Mouse (Mus musculus): ENCODE measurements around the gene Il34. TPM values are rescaled to one million over a fixed set of nuclear protein-coding genes. Genes with fewer than 3 reads are reported as not detected.

Gene Il34
- polyA plus RNA-seq, 1 experiment from 2014 or later, result 0.31 TPM

GRCm38 (mm10) chr8:110842012-110842574 lies 36.4 kb upstream of the Il34 start:
- H3K9ac ChIP-seq (ENCODE audit: low read depth, low read length), result no peak overlapping the region
- no peaks in the 10 kb centered on the region for H3K9me3 ChIP-seq (replicated peaks; ENCODE audit: control insufficient read depth, low read length)
- no peak overlapping the region for H3K4me3 ChIP-seq (ENCODE audit: low read depth, low read length)
- H3K4me2 ChIP-seq (ENCODE audit: low read depth, low read length), result no peak overlapping the region
- no peak for ATAC-seq (ENCODE audit: low read depth)
- 82% methylated on average over 3 of the region's 3 CpGs for WGBS (ENCODE audit: insufficient replicate concordance)
- peaks cover 57% of the 10 kb centered on the region for H3K36me3 ChIP-seq (ENCODE audit: control insufficient read depth, insufficient read depth)
- no peak overlapping the region for H3K27ac ChIP-seq (ENCODE audit: low read length)
- no peaks in the 10 kb centered on the region for H3K27me3 ChIP-seq (ENCODE audit: control insufficient read depth, insufficient read depth, low read depth, low read length)
- H3K4me1 ChIP-seq (ENCODE audit: control insufficient read depth, low read depth, low read length), result peaks cover 9% of the 10 kb centered on the region

DNA sequence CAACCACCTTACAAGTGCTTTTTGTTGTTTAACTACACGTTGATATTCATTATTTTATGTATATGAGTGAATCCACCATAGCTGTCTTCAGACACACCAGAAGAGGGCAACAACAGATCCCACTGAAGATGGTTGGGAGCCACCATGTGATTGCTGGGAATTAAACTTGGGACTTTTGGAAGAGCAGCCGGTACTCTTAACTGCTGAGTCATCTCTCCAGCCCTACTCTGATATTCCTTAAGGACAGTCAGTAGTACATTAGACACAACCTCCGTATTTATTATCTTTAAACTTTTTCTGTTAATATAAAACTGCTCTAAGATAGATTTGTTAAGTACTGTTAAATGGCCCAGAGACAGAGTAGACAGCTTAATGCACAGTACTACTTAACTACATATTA lies 26.2 kb upstream of the Il34 start:
- Histone ChIP-seq H3K27ac (ENCODE audit: low read length) (no peak overlapping the region), H3K4me2 (ENCODE audit: low read depth, low read length) (no peak overlapping the region), H3K4me1 (ENCODE audit: control insufficient read depth, low read depth, low read length) (no peaks in the 10 kb centered on the region), H3K9me3 (replicated peaks; ENCODE audit: control insufficient read depth, low read length) (no peaks in the 10 kb centered on the region), H3K4me3 (ENCODE audit: low read depth, low read length) (no peak overlapping the region), H3K36me3 (ENCODE audit: control insufficient read depth, insufficient read depth) (peaks cover 77% of the 10 kb centered on the region), H3K27me3 (ENCODE audit: control insufficient read depth, insufficient read depth, low read depth, low read length) (no peaks in the 10 kb centered on the region), H3K9ac (ENCODE audit: low read depth, low read length) (no peak overlapping the region)
- WGBS (ENCODE audit: insufficient replicate concordance), result 74% methylated on average over 3 of the region's 3 CpGs
- no peak for ATAC-seq (ENCODE audit: low read depth)

- 77% methylated on average over 3 of the region's 3 CpGs for WGBS (ENCODE audit: insufficient replicate concordance)
- Histone ChIP-seq H3K36me3 (ENCODE audit: control insufficient read depth, insufficient read depth) (peaks cover 80% of the 10 kb centered on the region), H3K9me3 (replicated peaks; ENCODE audit: control insufficient read depth, low read length) (no peaks in the 10 kb centered on the region), H3K4me1 (ENCODE audit: control insufficient read depth, low read depth, low read length) (no peaks in the 10 kb centered on the region), H3K9ac (ENCODE audit: low read depth, low read length) (no peak overlapping the region), H3K27ac (ENCODE audit: low read length) (no peak overlapping the region), H3K4me2 (ENCODE audit: low read depth, low read length) (no peak overlapping the region), H3K27me3 (ENCODE audit: control insufficient read depth, insufficient read depth, low read depth, low read length) (no peaks in the 10 kb centered on the region), H3K4me3 (ENCODE audit: low read depth, low read length) (no peak overlapping the region)
- no peak for ATAC-seq (ENCODE audit: low read depth)
Measured at GRCm38 (mm10) chr8:110828511-110828910, 22.8 kb upstream of the Il34 start.

GRCm38 (mm10) chr8:110824861-110825260 lies 19.1 kb upstream of the Il34 start:
- ATAC-seq (ENCODE audit: low read depth), result no peak
- peaks cover 84% of the 10 kb centered on the region for H3K36me3 ChIP-seq (ENCODE audit: control insufficient read depth, insufficient read depth)
- no peaks in the 10 kb centered on the region for H3K4me1 ChIP-seq (ENCODE audit: control insufficient read depth, low read depth, low read length)
- H3K9ac ChIP-seq (ENCODE audit: low read depth, low read length), result no peak overlapping the region
- H3K4me2 ChIP-seq (ENCODE audit: low read depth, low read length), result no peak overlapping the region
- no peak overlapping the region for H3K4me3 ChIP-seq (ENCODE audit: low read depth, low read length)
- no peaks in the 10 kb centered on the region for H3K27me3 ChIP-seq (ENCODE audit: control insufficient read depth, insufficient read depth, low read depth, low read length)
- no peaks in the 10 kb centered on the region for H3K9me3 ChIP-seq (replicated peaks; ENCODE audit: control insufficient read depth, low read length)
- H3K27ac ChIP-seq (ENCODE audit: low read length), result no peak overlapping the region
- WGBS (ENCODE audit: insufficient replicate concordance), result 84% methylated on average over 1 of the region's 1 CpGs

GRCm38 (mm10) chr8:110821960-110822359 lies 16.2 kb upstream of the Il34 start:
- no peaks in the 10 kb centered on the region for H3K27me3 ChIP-seq (ENCODE audit: control insufficient read depth, insufficient read depth, low read depth, low read length)
- ATAC-seq (ENCODE audit: low read depth), result no peak
- no peaks in the 10 kb centered on the region for H3K9me3 ChIP-seq (replicated peaks; ENCODE audit: control insufficient read depth, low read length)
- no peak overlapping the region for H3K4me3 ChIP-seq (ENCODE audit: low read depth, low read length)
- H3K4me1 ChIP-seq (ENCODE audit: control insufficient read depth, low read depth, low read length), result no peaks in the 10 kb centered on the region
- 71% methylated on average over 3 of the region's 3 CpGs for WGBS (ENCODE audit: insufficient replicate concordance)
- no peak overlapping the region for H3K4me2 ChIP-seq (ENCODE audit: low read depth, low read length)
- H3K9ac ChIP-seq (ENCODE audit: low read depth, low read length), result no peak overlapping the region
- peaks cover 87% of the 10 kb centered on the region for H3K36me3 ChIP-seq (ENCODE audit: control insufficient read depth, insufficient read depth)
- H3K27ac ChIP-seq (ENCODE audit: low read length), result no peak overlapping the region

DNA sequence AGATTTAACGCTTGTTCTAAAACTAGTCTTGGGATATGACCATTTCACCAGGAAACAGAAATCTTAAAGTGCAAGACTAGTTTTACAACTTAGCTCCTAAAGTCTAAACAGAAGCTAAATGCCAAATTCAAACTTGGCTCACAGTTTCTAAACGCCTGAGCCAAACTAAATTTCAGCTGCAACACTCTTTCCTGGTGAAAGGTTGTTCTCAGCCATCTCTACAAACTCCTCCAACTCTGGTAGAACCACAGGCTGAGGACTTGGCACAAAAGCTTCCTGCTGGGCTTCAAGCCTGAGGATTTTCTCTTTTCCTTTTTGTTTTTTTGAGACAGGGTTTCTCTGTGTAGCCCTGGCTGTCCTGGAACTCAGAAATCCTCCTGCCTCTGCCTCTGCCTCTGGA lies 14.5 kb upstream of the Il34 start:
- H3K4me2 ChIP-seq (ENCODE audit: low read depth, low read length), result no peak overlapping the region
- H3K4me3 ChIP-seq (ENCODE audit: low read depth, low read length), result no peak overlapping the region
- H3K27ac ChIP-seq (ENCODE audit: low read length), result no peak overlapping the region
- WGBS (ENCODE audit: insufficient replicate concordance), result 77% methylated on average over 2 of the region's 2 CpGs
- no peak overlapping the region for H3K9ac ChIP-seq (ENCODE audit: low read depth, low read length)
- H3K36me3 ChIP-seq (ENCODE audit: control insufficient read depth, insufficient read depth), result peaks cover 91% of the 10 kb centered on the region
- H3K27me3 ChIP-seq (ENCODE audit: control insufficient read depth, insufficient read depth, low read depth, low read length), result no peaks in the 10 kb centered on the region
- H3K9me3 ChIP-seq (replicated peaks; ENCODE audit: control insufficient read depth, low read length), result no peaks in the 10 kb centered on the region
- H3K4me1 ChIP-seq (ENCODE audit: control insufficient read depth, low read depth, low read length), result no peaks in the 10 kb centered on the region
- no peak for ATAC-seq (ENCODE audit: low read depth)

DNA sequence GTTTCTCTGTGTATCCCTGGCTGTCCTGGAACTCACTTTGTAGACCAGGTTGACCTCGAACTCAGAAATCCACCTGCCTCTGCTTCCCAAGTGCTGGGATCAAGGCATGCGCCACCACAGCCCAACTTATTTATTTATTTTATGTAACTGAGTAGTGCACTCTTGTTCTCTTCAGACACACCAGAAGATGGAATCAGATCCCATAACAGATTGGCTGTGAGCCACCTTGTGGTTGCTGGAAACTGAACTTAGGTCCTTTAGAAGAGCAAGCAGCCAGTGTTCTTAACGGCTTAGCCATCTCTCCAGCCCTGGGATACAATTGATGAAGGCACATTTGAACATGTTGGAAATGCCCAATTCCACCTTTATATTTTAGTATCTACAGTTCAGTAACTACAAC lies 12.9 kb upstream of the Il34 start:
- peaks cover 93% of the 10 kb centered on the region for H3K36me3 ChIP-seq (ENCODE audit: control insufficient read depth, insufficient read depth)
- no peaks in the 10 kb centered on the region for H3K4me1 ChIP-seq (ENCODE audit: control insufficient read depth, low read depth, low read length)
- 75% methylated on average over 3 of the region's 3 CpGs for WGBS (ENCODE audit: insufficient replicate concordance)
- H3K9ac ChIP-seq (ENCODE audit: low read depth, low read length), result no peak overlapping the region
- H3K4me3 ChIP-seq (ENCODE audit: low read depth, low read length), result no peak overlapping the region
- H3K27me3 ChIP-seq (ENCODE audit: control insufficient read depth, insufficient read depth, low read depth, low read length), result no peaks in the 10 kb centered on the region
- H3K27ac ChIP-seq (ENCODE audit: low read length), result no peak overlapping the region
- no peak overlapping the region for H3K4me2 ChIP-seq (ENCODE audit: low read depth, low read length)
- ATAC-seq (ENCODE audit: low read depth), result no peak
- H3K9me3 ChIP-seq (replicated peaks; ENCODE audit: control insufficient read depth, low read length), result no peaks in the 10 kb centered on the region

GRCm38 (mm10) chr8:110816990-110817389 lies 11.3 kb upstream of the Il34 start:
- H3K4me1 ChIP-seq (ENCODE audit: control insufficient read depth, low read depth, low read length), result no peaks in the 10 kb centered on the region
- no peak overlapping the region for H3K4me3 ChIP-seq (ENCODE audit: low read depth, low read length)
- no peak overlapping the region for H3K9ac ChIP-seq (ENCODE audit: low read depth, low read length)
- no peak overlapping the region for H3K4me2 ChIP-seq (ENCODE audit: low read depth, low read length)
- no peaks in the 10 kb centered on the region for H3K9me3 ChIP-seq (replicated peaks; ENCODE audit: control insufficient read depth, low read length)
- 89% methylated on average over 1 of the region's 1 CpGs for WGBS (ENCODE audit: insufficient replicate concordance)
- ATAC-seq (ENCODE audit: low read depth), result no peak
- peaks cover 95% of the 10 kb centered on the region for H3K36me3 ChIP-seq (ENCODE audit: control insufficient read depth, insufficient read depth)
- no peak overlapping the region for H3K27ac ChIP-seq (ENCODE audit: low read length)
- no peaks in the 10 kb centered on the region for H3K27me3 ChIP-seq (ENCODE audit: control insufficient read depth, insufficient read depth, low read depth, low read length)

DNA sequence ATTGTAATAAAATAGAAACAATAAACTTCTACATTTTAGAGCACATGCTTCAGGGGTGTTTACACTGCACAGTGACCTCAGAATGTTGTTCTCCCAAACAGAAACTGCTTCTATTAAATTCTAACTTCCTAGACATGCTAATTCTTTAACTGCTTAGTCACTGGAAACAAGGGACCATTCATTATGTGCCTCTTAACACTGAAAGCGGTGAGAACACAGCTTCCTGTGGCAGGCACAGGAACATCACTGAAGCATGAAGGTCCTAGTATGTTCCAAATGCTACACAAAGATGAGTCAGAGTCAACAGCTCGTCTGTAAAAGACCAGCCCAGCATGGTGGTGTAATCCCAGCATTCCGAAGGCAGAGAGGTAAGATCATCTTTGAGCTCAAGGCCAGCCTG lies 9.6 kb upstream of the Il34 start:
- H3K4me1 ChIP-seq (ENCODE audit: control insufficient read depth, low read depth, low read length), result no peaks in the 10 kb centered on the region
- WGBS (ENCODE audit: insufficient replicate concordance), result 86% methylated on average over 3 of the region's 3 CpGs
- H3K36me3 ChIP-seq (ENCODE audit: control insufficient read depth, insufficient read depth), result peaks cover 95% of the 10 kb centered on the region
- H3K27ac ChIP-seq (ENCODE audit: low read length), result no peak overlapping the region
- no peaks in the 10 kb centered on the region for H3K9me3 ChIP-seq (replicated peaks; ENCODE audit: control insufficient read depth, low read length)
- H3K4me2 ChIP-seq (ENCODE audit: low read depth, low read length), result no peak overlapping the region
- no peak overlapping the region for H3K9ac ChIP-seq (ENCODE audit: low read depth, low read length)
- H3K4me3 ChIP-seq (ENCODE audit: low read depth, low read length), result no peak overlapping the region
- no peak for ATAC-seq (ENCODE audit: low read depth)
- H3K27me3 ChIP-seq (ENCODE audit: control insufficient read depth, insufficient read depth, low read depth, low read length), result no peaks in the 10 kb centered on the region

Measured in liver, embryonic 16.5 days (tissue).